Comparison of ENCODE assay signal across 16 mouse cellular contexts in the genomic region with DNA sequence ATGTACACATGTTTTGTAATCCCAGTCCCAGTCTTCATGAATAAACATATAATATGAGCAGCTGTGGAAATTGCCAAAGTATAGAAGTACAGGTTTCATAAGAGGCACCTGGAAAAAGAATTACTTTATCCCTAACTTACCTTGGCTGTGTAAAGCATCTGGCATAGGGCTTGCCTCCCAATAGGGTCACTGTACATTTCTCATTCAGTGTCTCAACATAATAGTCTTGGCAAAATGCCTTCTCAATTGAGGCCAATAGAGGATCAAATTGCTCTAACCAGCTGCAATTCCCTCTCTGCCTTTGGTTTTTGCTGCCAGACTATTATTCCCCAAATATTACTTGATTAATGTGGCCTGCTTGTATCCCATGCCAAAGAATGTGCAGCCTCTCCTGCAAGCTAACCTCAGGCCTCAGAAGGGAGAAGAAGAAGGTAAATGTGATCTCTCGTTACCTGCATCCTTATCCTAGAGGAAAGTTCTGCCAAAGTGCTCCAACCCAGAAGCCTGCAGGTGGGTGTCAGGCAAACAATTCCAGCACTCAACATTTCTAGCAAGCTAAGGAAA.
"Had no signal": no experiment of that assay in that cellular context is flagged by ENCODE, and none has a peak within 500 bp of the region (broad histone marks: within the 10 kb centered on the region; RNA-seq: fewer than 3 reads in every experiment).

No protein-coding gene starts in this region.

- H3K36me3 ChIP-seq: liver, embryonic 12.5 days; liver, embryonic 15.5 days; lung, embryonic 15.5 days; midbrain, embryonic 10.5 days had no signal

- H3K4me3 ChIP-seq: left cerebral cortex, adult 2 months; liver, embryonic 12.5 days; liver, embryonic 15.5 days; lung, embryonic 15.5 days; megakaryocyte, embryonic 14.5 days; midbrain, embryonic 10.5 days had no signal

- H3K9ac ChIP-seq: liver, embryonic 12.5 days; liver, embryonic 15.5 days; lung, embryonic 15.5 days had no signal

- H3K4me1 ChIP-seq: liver, embryonic 12.5 days; liver, embryonic 15.5 days; lung, embryonic 15.5 days; megakaryocyte, embryonic 14.5 days; midbrain, embryonic 10.5 days had no signal

- H3K27me3 ChIP-seq: liver, embryonic 12.5 days; liver, embryonic 15.5 days; lung, embryonic 15.5 days; megakaryocyte, embryonic 14.5 days had no signal

- H3K27ac ChIP-seq: kidney, postnatal 0 days; left cerebral cortex, adult 2 months; liver, embryonic 12.5 days; liver, embryonic 15.5 days; lung, embryonic 15.5 days; midbrain, embryonic 10.5 days had no signal

- H3K4me2 ChIP-seq: liver, embryonic 12.5 days; liver, embryonic 15.5 days; lung, embryonic 15.5 days had no signal

- H3K9me3 ChIP-seq: liver, embryonic 12.5 days; liver, embryonic 15.5 days; lung, embryonic 15.5 days; megakaryocyte, embryonic 14.5 days had no signal

- DNase-seq: kidney, postnatal 36 days; layer of hippocampus, postnatal 36 days; liver; lung, adult 18-20 months; lung, postnatal 10 days; lung, postnatal 36 days; midbrain, embryonic 14.5 days; thymus, adult 18-20 months; thymus, postnatal 36 days had no signal

- ATAC-seq: liver, embryonic 12.5 days had no signal
